Mouse (Mus musculus): Measurements from ENCODE around the gene Aldh3b2. TPM values are rescaled to one million over a fixed set of nuclear protein-coding genes. Genes with fewer than 3 reads are reported as not detected.

Aldh3b2 gene
- 0.86 and 1.1 TPM in 2 replicates for polyA plus RNA-seq (2014; fragmentation: Nextera tagmentation; extraction: Ambion mirVana)

- Histone ChIP-seq H3K36me3 (ENCODE audit: control insufficient read depth, insufficient read depth, low read length) (no peaks in the 10 kb centered on the region), H3K4me2 (ENCODE audit: low read depth) (no peak within 1 kb of the TSS), H3K27me3 (ENCODE audit: control insufficient read depth, insufficient read depth, low read length) (no peaks in the 10 kb centered on the region), H3K4me3 (ENCODE audit: low read depth, low read length) (no peak within 1 kb of the TSS), H3K4me1 (ENCODE audit: control insufficient read depth, insufficient read depth, low read length) (no peaks in the 10 kb centered on the region), H3K9ac (ENCODE audit: low read length) (no peak within 1 kb of the TSS), H3K9me3 (ENCODE audit: control insufficient read depth, low read length) (no peaks in the 10 kb centered on the region), H3K27ac (ENCODE audit: low read depth, low read length) (no peak within 1 kb of the TSS)
- 46% methylated on average over 9 of the region's 9 CpGs for WGBS
- ATAC-seq (ENCODE audit: insufficient read depth, low FRiP score, low TSS enrichment), result no peak
- no peak for DNase-seq (ENCODE audit: low spot score)
These were observed at the start of gene Aldh3b2 for GRCm38 (mm10) chr19:3972229-3972628. TSS of gene Aldh3b2 (plus strand) at chr19:3972328.

GRCm38 (mm10) chr19:3922661-3923371, 49.3 kb upstream of the Aldh3b2 start:
- WGBS, result 62% methylated on average over 9 of the region's 10 CpGs
- DNase-seq (ENCODE audit: low spot score), result no peak
- no peak for ATAC-seq (ENCODE audit: insufficient read depth, low FRiP score, low TSS enrichment)
- H3K4me3 ChIP-seq (ENCODE audit: low read depth, low read length), result no peak overlapping the region
- no peaks in the 10 kb centered on the region for H3K9me3 ChIP-seq (ENCODE audit: control insufficient read depth, low read length)
- H3K9ac ChIP-seq (ENCODE audit: low read length), result no peak overlapping the region
- H3K36me3 ChIP-seq (ENCODE audit: control insufficient read depth, insufficient read depth, low read length), result no peaks in the 10 kb centered on the region
- no peak overlapping the region for H3K27ac ChIP-seq (ENCODE audit: low read depth, low read length)
- no peaks in the 10 kb centered on the region for H3K27me3 ChIP-seq (ENCODE audit: control insufficient read depth, insufficient read depth, low read length)
- H3K4me1 ChIP-seq (ENCODE audit: control insufficient read depth, insufficient read depth, low read length), result no peaks in the 10 kb centered on the region
- H3K4me2 ChIP-seq (ENCODE audit: low read depth), result no peak overlapping the region

DNA sequence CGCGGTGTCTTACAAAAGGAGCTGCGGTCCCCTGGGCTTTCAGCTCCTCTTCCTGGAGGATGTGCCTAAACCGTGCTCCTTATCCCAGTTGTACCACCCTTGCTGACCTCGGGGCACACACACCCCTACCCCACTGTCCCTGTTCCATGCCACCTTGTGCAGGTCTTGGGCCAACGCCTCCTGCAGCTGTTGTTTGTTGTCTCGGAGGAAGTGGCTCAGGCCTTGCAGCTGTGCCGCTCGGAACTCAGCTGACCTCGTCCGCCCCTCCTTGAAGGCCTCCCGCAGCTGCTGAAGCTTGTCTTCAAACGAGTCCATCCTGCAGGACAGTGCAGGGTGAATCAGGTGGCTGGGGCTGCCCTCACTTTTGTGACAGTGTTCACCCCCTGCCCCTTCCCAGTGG, 48.5 kb upstream of the Aldh3b2 start:
- DNase-seq (ENCODE audit: low spot score) (no peak), ATAC-seq (ENCODE audit: insufficient read depth, low FRiP score, low TSS enrichment) (no peak)
- no peaks in the 10 kb centered on the region for H3K9me3 ChIP-seq (ENCODE audit: control insufficient read depth, low read length)
- no peaks in the 10 kb centered on the region for H3K36me3 ChIP-seq (ENCODE audit: control insufficient read depth, insufficient read depth, low read length)
- no peaks in the 10 kb centered on the region for H3K27me3 ChIP-seq (ENCODE audit: control insufficient read depth, insufficient read depth, low read length)
- 58% methylated on average over 13 of the region's 13 CpGs for WGBS
- H3K27ac ChIP-seq (ENCODE audit: low read depth, low read length), result no peak overlapping the region
- no peak overlapping the region for H3K9ac ChIP-seq (ENCODE audit: low read length)
- H3K4me1 ChIP-seq (ENCODE audit: control insufficient read depth, insufficient read depth, low read length), result no peaks in the 10 kb centered on the region
- no peak overlapping the region for H3K4me2 ChIP-seq (ENCODE audit: low read depth)
- no peak overlapping the region for H3K4me3 ChIP-seq (ENCODE audit: low read depth, low read length)

- no peaks in the 10 kb centered on the region for H3K9me3 ChIP-seq (ENCODE audit: control insufficient read depth, low read length)
- no peaks in the 10 kb centered on the region for H3K4me1 ChIP-seq (ENCODE audit: control insufficient read depth, insufficient read depth, low read length)
- WGBS, result 75% methylated on average over 8 of the region's 8 CpGs
- H3K36me3 ChIP-seq (ENCODE audit: control insufficient read depth, insufficient read depth, low read length), result no peaks in the 10 kb centered on the region
- ATAC-seq (ENCODE audit: insufficient read depth, low FRiP score, low TSS enrichment) (no peak), DNase-seq (ENCODE audit: low spot score) (no peak)
- no peak overlapping the region for H3K4me2 ChIP-seq (ENCODE audit: low read depth)
- no peak overlapping the region for H3K27ac ChIP-seq (ENCODE audit: low read depth, low read length)
- H3K27me3 ChIP-seq (ENCODE audit: control insufficient read depth, insufficient read depth, low read length), result no peaks in the 10 kb centered on the region
- no peak overlapping the region for H3K4me3 ChIP-seq (ENCODE audit: low read depth, low read length)
- H3K9ac ChIP-seq (ENCODE audit: low read length), result no peak overlapping the region
These were observed 47.9 kb upstream of the Aldh3b2 start for GRCm38 (mm10) chr19:3924190-3924589.

GRCm38 (mm10) chr19:3924868-3925267, 47.3 kb upstream of the Aldh3b2 start:
- no peaks in the 10 kb centered on the region for H3K9me3 ChIP-seq (ENCODE audit: control insufficient read depth, low read length)
- H3K27me3 ChIP-seq (ENCODE audit: control insufficient read depth, insufficient read depth, low read length), result no peaks in the 10 kb centered on the region
- H3K4me1 ChIP-seq (ENCODE audit: control insufficient read depth, insufficient read depth, low read length), result no peaks in the 10 kb centered on the region
- no peak overlapping the region for H3K4me3 ChIP-seq (ENCODE audit: low read depth, low read length)
- DNase-seq (ENCODE audit: low spot score) (no peak), ATAC-seq (ENCODE audit: insufficient read depth, low FRiP score, low TSS enrichment) (no peak)
- no peak overlapping the region for H3K27ac ChIP-seq (ENCODE audit: low read depth, low read length)
- no peaks in the 10 kb centered on the region for H3K36me3 ChIP-seq (ENCODE audit: control insufficient read depth, insufficient read depth, low read length)
- WGBS, result 92% methylated on average over 7 of the region's 7 CpGs
- H3K9ac ChIP-seq (ENCODE audit: low read length), result no peak overlapping the region
- H3K4me2 ChIP-seq (ENCODE audit: low read depth), result no peak overlapping the region

- Histone ChIP-seq H3K27me3 (ENCODE audit: control insufficient read depth, insufficient read depth, low read length) (no peaks in the 10 kb centered on the region), H3K9ac (ENCODE audit: low read length) (no peak overlapping the region), H3K36me3 (ENCODE audit: control insufficient read depth, insufficient read depth, low read length) (no peaks in the 10 kb centered on the region), H3K27ac (ENCODE audit: low read depth, low read length) (no peak overlapping the region), H3K4me2 (ENCODE audit: low read depth) (no peak overlapping the region), H3K9me3 (ENCODE audit: control insufficient read depth, low read length) (no peaks in the 10 kb centered on the region), H3K4me1 (ENCODE audit: control insufficient read depth, insufficient read depth, low read length) (no peaks in the 10 kb centered on the region), H3K4me3 (ENCODE audit: low read depth, low read length) (no peak overlapping the region)
- DNase-seq (ENCODE audit: low spot score) (no peak), ATAC-seq (ENCODE audit: insufficient read depth, low FRiP score, low TSS enrichment) (no peak)
- WGBS, result 83% methylated on average over 6 of the region's 6 CpGs
These were observed 46.3 kb upstream of the Aldh3b2 start for GRCm38 (mm10) chr19:3925859-3926258.

- no peak for DNase-seq (ENCODE audit: low spot score)
- WGBS, result 64% methylated on average over 3 of the region's 3 CpGs
- H3K27ac ChIP-seq (ENCODE audit: low read depth, low read length), result no peak overlapping the region
These were observed 45.8 kb upstream of the Aldh3b2 start for GRCm38 (mm10) chr19:3926279-3926678.

DNA sequence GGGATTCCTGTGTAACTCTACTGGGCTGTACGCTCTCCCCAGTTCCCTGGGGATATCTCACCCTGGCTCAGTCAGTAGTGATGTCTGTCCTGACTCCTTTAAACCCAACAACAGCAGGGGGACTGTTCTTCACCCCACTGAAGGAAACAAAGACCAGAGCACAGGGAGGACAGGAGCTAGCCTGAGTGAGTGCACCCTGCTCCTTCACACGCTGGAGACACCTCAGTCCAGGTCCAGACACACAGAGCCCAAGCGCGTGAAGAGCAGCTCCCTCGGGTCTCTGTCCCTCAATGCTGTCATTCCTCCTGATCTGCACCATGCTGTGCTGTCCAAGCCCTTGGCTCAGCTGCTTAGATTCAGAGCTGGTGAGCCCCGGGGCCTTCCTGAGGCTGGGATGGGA, 45.4 kb upstream of the Aldh3b2 start:
- Histone ChIP-seq H3K27ac (ENCODE audit: low read depth, low read length) (no peak overlapping the region), H3K4me2 (ENCODE audit: low read depth) (no peak overlapping the region), H3K4me3 (ENCODE audit: low read depth, low read length) (no peak overlapping the region), H3K4me1 (ENCODE audit: control insufficient read depth, insufficient read depth, low read length) (no peaks in the 10 kb centered on the region), H3K9me3 (ENCODE audit: control insufficient read depth, low read length) (no peaks in the 10 kb centered on the region), H3K27me3 (ENCODE audit: control insufficient read depth, insufficient read depth, low read length) (no peaks in the 10 kb centered on the region), H3K36me3 (ENCODE audit: control insufficient read depth, insufficient read depth, low read length) (no peaks in the 10 kb centered on the region), H3K9ac (ENCODE audit: low read length) (no peak overlapping the region)
- ATAC-seq (ENCODE audit: insufficient read depth, low FRiP score, low TSS enrichment) (no peak), DNase-seq (ENCODE audit: low spot score) (no peak)
- 61% methylated on average over 6 of the region's 6 CpGs for WGBS

More at GRCm38 (mm10) chr19:3926279-3926678, 45.8 kb upstream of the Aldh3b2 start:
- Histone ChIP-seq H3K27me3 (ENCODE audit: control insufficient read depth, insufficient read depth, low read length) (no peaks in the 10 kb centered on the region), H3K4me1 (ENCODE audit: control insufficient read depth, insufficient read depth, low read length) (no peaks in the 10 kb centered on the region), H3K9ac (ENCODE audit: low read length) (no peak overlapping the region), H3K9me3 (ENCODE audit: control insufficient read depth, low read length) (no peaks in the 10 kb centered on the region), H3K4me2 (ENCODE audit: low read depth) (no peak overlapping the region), H3K36me3 (ENCODE audit: control insufficient read depth, insufficient read depth, low read length) (no peaks in the 10 kb centered on the region), H3K4me3 (ENCODE audit: low read depth, low read length) (no peak overlapping the region)
- ATAC-seq (ENCODE audit: insufficient read depth, low FRiP score, low TSS enrichment), result no peak

- Histone ChIP-seq H3K9ac (ENCODE audit: low read length) (no peak overlapping the region), H3K4me3 (ENCODE audit: low read depth, low read length) (no peak overlapping the region), H3K36me3 (ENCODE audit: control insufficient read depth, insufficient read depth, low read length) (no peaks in the 10 kb centered on the region), H3K4me1 (ENCODE audit: control insufficient read depth, insufficient read depth, low read length) (no peaks in the 10 kb centered on the region), H3K9me3 (ENCODE audit: control insufficient read depth, low read length) (no peaks in the 10 kb centered on the region), H3K27ac (ENCODE audit: low read depth, low read length) (no peak overlapping the region), H3K4me2 (ENCODE audit: low read depth) (no peak overlapping the region), H3K27me3 (ENCODE audit: control insufficient read depth, insufficient read depth, low read length) (no peaks in the 10 kb centered on the region)
- 77% methylated on average over 4 of the region's 4 CpGs for WGBS
- DNase-seq (ENCODE audit: low spot score) (no peak), ATAC-seq (ENCODE audit: insufficient read depth, low FRiP score, low TSS enrichment) (no peak)
These were observed 44.1 kb upstream of the Aldh3b2 start for GRCm38 (mm10) chr19:3927989-3928388.
